Mouse (Mus musculus) lung, embryonic 16.5 days (tissue): Measurements from ENCODE around the gene Rps19bp1. TPM values are rescaled to one million over a fixed set of nuclear protein-coding genes. Genes with fewer than 3 reads are reported as not detected.

Experiments used
- ATAC-seq: fragments of 200-750 bp; cut with Nextera tagmentation; 2 replicates; pipeline ENCODE4 v1.8.0; 2017; ENCODE audit warnings: low read depth, mild to moderate bottlenecking, moderate library complexity
- H3K27ac ChIP-seq: fragments of 300-500 bp; sonication (generic); 2 replicates; pipeline ENCODE4 v1.5.1; 2014; ENCODE audit warnings: mild to moderate bottlenecking, control low read depth, low read length
- H3K27me3 ChIP-seq: fragments of 300-500 bp; sonication (generic); 2 replicates; pipeline ENCODE4 v1.6.1; 2014; ENCODE audit warnings: low read depth, low read length, mixed read lengths; ENCODE audit not compliant: control insufficient read depth, insufficient read depth
- H3K36me3 ChIP-seq: fragments of 300-500 bp; sonication (generic); 2 replicates; pipeline ENCODE4 v1.6.1; 2014; ENCODE audit warnings: low read length; ENCODE audit not compliant: control insufficient read depth, insufficient read depth
- H3K4me1 ChIP-seq: fragments of 300-500 bp; sonication (generic); replicated peaks from 2 replicates; pipeline ENCODE4 v1.6.1; 2014; ENCODE audit warnings: low read length, mixed read lengths; ENCODE audit not compliant: control insufficient read depth, insufficient read depth
- H3K4me2 ChIP-seq: fragments of 300-500 bp; sonication (generic); 2 replicates; pipeline ENCODE4 v1.6.1; 2014; ENCODE audit warnings: low read depth, low read length, control low read depth
- H3K4me3 ChIP-seq: fragments of 300-500 bp; sonication (generic); 2 replicates; pipeline ENCODE4 v1.5.1; 2014; ENCODE audit warnings: mild to moderate bottlenecking, low read length, control low read depth
- H3K9ac ChIP-seq: fragments of 300-500 bp; sonication (generic); 2 replicates; pipeline ENCODE4 v1.6.1; 2014; ENCODE audit warnings: low read length, control low read depth
- H3K9me3 ChIP-seq: fragments of 300-500 bp; sonication (generic); 2 replicates; pipeline ENCODE4 v1.6.1; 2016; ENCODE audit warnings: low read length; ENCODE audit not compliant: control insufficient read depth
- WGBS: fragments of 180-500 bp; shearing (Covaris S2); extraction: QIAGEN DNeasy Blood & Tissue Kit; methylation state at CpG from one replicate; pipeline ENCODE4 v1.1.7; 2014; 5-methylcytosine and 5-hydroxymethylcytosine counted together
- polyA plus RNA-seq: library from polyadenylated mRNA; unstranded; fragments of >200 nt; fragmentation: Nextera tagmentation; extraction: Ambion mirVana; gene quantifications from 2 replicates; pipeline ENCODE4 v1.2.1, GENCODE M21; 2015

Rps19bp1 gene
- polyA plus RNA-seq, 1 experiment from 2014 or later: 44.2 TPM

DNA sequence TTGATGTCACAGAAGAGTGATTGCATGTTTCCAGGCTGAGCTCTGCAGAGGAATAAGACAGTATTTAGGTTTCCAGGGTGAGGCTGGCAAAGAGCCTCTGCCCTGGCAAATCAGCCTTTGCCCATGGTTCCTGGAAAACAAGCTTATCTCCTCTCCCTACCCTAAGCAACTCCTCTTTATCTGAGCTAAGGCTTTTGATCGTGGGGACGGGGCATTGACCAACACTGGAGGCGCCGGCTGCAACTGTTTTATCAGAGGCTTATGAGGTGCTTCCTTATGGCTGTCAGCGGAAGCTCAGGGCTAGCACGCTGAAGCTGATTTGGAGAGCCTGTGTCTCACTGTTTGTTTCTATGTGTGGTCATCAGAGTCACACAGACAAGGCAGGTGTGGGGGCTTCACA, 13.5 kb downstream of the Rps19bp1 start:
- Histone ChIP-seq H3K4me2 (no peak overlapping the region), H3K9me3 (no peaks in the 10 kb centered on the region), H3K4me3 (no peak overlapping the region), H3K27me3 (no peaks in the 10 kb centered on the region), H3K9ac (no peak overlapping the region), H3K4me1 (peaks cover 9% of the 10 kb centered on the region), H3K36me3 (peaks cover 41% of the 10 kb centered on the region), H3K27ac (no peak overlapping the region)
- WGBS: 66% methylated on average over 6 of the region's 6 CpGs
- no peak for ATAC-seq

DNA sequence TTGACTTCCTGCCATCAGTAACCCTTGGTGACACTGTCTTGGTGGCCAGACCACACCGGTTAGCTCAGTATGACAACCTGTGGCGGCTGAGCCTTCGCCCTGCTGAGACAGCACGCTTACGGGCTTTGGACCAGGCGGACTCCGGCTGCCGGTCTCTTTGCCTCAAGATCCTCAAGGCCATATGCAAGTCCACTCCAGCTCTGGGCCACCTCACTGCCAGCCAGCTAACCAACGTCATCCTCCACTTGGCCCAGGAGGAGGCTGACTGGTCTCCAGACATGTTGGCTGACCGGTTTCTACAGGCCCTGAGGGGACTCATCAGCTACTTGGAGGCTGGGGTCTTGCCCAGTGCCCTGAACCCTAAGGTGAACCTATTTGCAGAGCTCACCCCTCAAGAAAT, 14.4 kb downstream of the Rps19bp1 start:
- Histone ChIP-seq H3K4me1 (peaks cover 9% of the 10 kb centered on the region), H3K4me3 (no peak overlapping the region), H3K9ac (no peak overlapping the region), H3K27ac (no peak overlapping the region), H3K4me2 (no peak overlapping the region), H3K27me3 (no peaks in the 10 kb centered on the region), H3K36me3 (peaks cover 42% of the 10 kb centered on the region), H3K9me3 (no peaks in the 10 kb centered on the region)
- 91% methylated on average over 10 of the region's 10 CpGs for WGBS
- no peak for ATAC-seq

DNA sequence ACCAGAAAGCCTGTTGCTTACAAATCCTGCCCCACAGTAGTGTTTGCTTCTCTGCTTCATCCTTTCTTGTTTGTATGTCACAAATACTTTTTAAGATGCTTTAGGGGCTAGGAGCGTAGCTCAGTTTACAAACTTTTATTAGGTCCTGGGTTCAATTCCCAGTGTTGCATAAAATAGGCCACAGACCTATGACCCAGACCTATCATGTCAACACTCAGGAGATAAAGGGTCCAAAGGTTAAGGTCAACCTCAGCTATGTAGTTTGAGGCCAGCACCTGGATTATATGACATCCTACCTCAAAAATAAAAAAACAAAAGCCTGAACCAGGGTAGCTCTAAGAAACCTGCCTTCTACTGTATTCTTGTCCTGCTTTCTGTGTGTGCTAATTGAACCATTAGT, 15.5 kb downstream of the Rps19bp1 start:
- H3K4me2 ChIP-seq: no peak overlapping the region
- no peak overlapping the region for H3K27ac ChIP-seq
- no peak for ATAC-seq
- H3K4me1 ChIP-seq: peaks cover under 1% of the 10 kb centered on the region
- peaks cover 48% of the 10 kb centered on the region for H3K36me3 ChIP-seq
- H3K9me3 ChIP-seq: no peaks in the 10 kb centered on the region
- 80% methylated on average over 1 of the region's 1 CpGs for WGBS
- no peaks in the 10 kb centered on the region for H3K27me3 ChIP-seq
- no peak overlapping the region for H3K9ac ChIP-seq
- H3K4me3 ChIP-seq: no peak overlapping the region

DNA sequence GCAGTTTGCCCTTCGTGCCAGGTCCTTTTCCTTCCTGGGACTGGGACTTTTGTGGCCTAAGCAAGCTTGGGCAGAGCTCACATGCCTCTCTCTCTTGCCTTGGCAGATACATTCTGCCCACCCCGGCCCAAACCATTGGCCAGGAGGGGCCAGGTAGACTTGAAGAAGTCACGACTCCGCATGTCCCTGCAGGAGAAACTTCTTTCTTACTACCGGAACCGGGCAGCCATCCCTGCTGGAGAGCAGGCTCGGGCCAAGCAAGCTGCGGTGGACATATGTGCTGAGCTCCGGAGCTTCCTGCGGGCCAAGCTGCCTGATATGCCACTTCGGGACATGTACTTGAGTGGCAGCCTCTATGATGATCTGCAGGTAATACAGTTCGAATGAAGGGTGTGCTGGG, 16.0 kb downstream of the Rps19bp1 start:
- no peaks in the 10 kb centered on the region for H3K9me3 ChIP-seq
- 94% methylated on average over 12 of the region's 12 CpGs for WGBS

DNA sequence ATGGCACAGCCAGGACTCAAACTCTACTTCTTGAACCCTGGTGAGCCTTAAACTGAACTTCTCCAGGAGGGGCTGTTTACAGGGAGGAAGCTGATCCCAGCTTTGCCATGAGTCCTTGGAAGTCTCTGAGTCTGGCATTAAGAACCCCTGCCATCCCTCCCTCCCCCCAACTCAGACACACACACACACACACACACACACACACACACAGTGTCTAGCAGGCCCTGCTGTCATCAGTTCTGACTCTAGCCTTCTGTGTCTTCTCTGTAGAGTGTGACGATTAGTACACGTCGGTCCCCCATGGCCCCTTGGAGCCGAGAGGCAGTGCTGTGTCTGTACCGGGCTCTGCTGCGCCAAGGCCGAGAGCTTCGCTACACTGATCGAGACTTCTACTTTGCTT, 28.6 kb downstream of the Rps19bp1 start, which contains the start of gene AC140267.1:
Gene AC140267.1 (plus strand): TSS at position 301 of the 400 bp plus-strand sequence.
- peak within 1 kb of the TSS; percentile 93 for H3K9ac ChIP-seq
- H3K27me3 ChIP-seq: no peaks in the 10 kb centered on the region
- H3K9me3 ChIP-seq: no peaks in the 10 kb centered on the region
- H3K36me3 ChIP-seq: peaks cover 31% of the 10 kb centered on the region
- H3K4me2 ChIP-seq: peak within 1 kb of the TSS; percentile 90
- H3K27ac ChIP-seq: no peak within 1 kb of the TSS
- ATAC-seq: no peak
- H3K4me3 ChIP-seq: peak within 1 kb of the TSS; percentile 95
- WGBS: 92% methylated on average over 9 of the region's 9 CpGs
- H3K4me1 ChIP-seq: peaks cover 12% of the 10 kb centered on the region

More for the DNA sequence above, 16.0 kb downstream of the Rps19bp1 start:
- H3K4me3 ChIP-seq: no peak overlapping the region
- H3K27ac ChIP-seq: no peak overlapping the region
- no peak for ATAC-seq
- no peak overlapping the region for H3K4me2 ChIP-seq
- H3K9ac ChIP-seq: no peak overlapping the region
- H3K27me3 ChIP-seq: no peaks in the 10 kb centered on the region
- peaks cover 48% of the 10 kb centered on the region for H3K36me3 ChIP-seq
- no peaks in the 10 kb centered on the region; the same call in 1 of the 2 replicates for H3K4me1 ChIP-seq

DNA sequence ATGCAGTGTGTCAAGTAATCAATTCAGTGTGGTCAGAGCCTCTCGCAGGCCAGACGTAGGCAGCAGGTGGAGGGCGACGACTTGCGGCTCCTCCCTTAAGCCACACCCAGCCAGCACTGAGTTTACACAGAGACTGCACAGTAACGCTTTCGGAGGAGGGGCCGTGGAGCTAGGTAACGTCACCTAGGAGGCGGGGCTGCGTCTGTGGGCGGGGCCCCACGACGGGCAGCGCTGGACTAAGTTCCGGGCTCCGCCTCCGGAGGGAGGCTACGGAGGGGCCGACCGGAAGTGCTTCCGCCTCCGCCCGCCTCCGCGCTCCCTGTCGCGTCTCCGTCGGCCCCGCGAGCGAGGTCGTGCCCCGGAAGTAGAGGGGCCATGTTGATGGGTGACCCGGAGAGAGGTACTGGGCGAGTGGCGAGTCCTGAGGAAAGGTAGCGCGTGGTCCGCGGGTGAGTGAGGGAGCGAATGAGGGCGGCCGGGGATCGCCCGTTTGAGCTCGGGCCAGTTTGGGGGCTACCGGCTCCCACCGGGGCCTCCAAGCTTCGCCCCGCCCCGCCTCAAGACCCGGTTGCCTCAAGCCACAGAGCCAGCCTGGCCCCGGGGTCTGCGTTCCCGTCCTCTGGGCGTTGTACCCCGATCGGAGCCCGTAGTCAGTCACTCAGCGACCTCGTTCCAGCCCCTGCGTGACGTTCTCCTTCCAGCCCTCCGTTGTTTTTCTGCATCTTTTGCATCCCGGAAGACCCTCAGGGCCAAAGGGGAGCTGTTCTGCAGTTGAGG, 30.2 kb downstream of the Rps19bp1 start, which contains the start of gene Mief1:
Gene Mief1 (plus strand): TSS at position 286 of the 777 bp plus-strand sequence.
- peaks cover 12% of the 10 kb centered on the region for H3K4me1 ChIP-seq
- no peaks in the 10 kb centered on the region for H3K9me3 ChIP-seq
- H3K27me3 ChIP-seq: no peaks in the 10 kb centered on the region
- WGBS: under 1% methylated on average over 57 of the region's 67 CpGs
- H3K36me3 ChIP-seq: peaks cover 24% of the 10 kb centered on the region
- H3K4me3 ChIP-seq: peak within 1 kb of the TSS; percentile 95
- H3K4me2 ChIP-seq: peak within 1 kb of the TSS; percentile 90
- peak within 1 kb of the TSS; percentile 93 for H3K9ac ChIP-seq
- peak; percentile 99 for ATAC-seq
- H3K27ac ChIP-seq: peak within 1 kb of the TSS; percentile 84

DNA sequence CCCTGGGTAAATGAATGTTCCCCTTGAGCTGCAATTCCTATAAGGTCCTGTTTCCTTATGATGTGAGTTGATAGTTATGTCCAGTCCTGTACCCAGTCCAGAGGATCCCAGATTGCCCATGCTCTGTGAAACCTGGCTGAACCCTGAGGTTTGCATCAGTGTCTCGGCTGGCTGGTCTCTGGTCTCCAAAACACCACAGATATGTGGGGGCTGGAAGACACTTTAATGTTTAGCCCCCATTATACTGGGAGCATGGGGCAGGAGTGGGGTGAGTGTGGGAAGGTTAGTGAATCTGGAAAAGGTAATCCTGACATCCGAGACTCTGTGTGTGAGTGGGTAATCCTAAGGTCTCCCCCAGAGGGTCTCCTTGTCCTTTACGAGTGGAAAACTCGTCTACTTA, 31.1 kb downstream of the Rps19bp1 start:
- peak overlapping the region; percentile 95; the same call in 1 of the 2 replicates for H3K4me3 ChIP-seq
- WGBS: 55% methylated on average over 4 of the region's 4 CpGs

DNA sequence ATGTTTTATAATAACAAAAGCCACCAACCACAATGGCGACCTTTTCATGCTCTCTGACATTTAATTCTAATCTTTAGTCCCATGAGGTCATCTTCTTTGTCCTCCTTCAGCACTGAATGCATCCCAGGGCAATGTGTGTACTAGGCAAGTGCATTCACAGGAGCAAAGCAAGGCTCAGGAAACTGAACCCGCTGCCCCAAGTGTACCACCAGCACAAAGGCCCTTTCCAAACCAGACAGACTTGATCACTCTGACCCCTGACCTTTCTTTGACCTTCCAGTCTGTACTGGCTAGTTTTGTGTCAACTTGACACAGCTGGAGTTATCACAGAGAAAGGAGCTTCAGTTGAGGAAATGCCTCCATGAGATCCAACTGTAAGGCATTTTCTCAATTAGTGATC, 31.8 kb downstream of the Rps19bp1 start:
- Histone ChIP-seq H3K4me2 (no peak overlapping the region), H3K4me3 (no peak overlapping the region), H3K9me3 (no peaks in the 10 kb centered on the region), H3K4me1 (peaks cover 12% of the 10 kb centered on the region), H3K9ac (no peak overlapping the region), H3K27ac (no peak overlapping the region), H3K36me3 (peaks cover 14% of the 10 kb centered on the region), H3K27me3 (no peaks in the 10 kb centered on the region)
- 68% methylated on average over 2 of the region's 2 CpGs for WGBS
- ATAC-seq: no peak

More for the DNA sequence above, 31.1 kb downstream of the Rps19bp1 start:
- Histone ChIP-seq H3K4me1 (peaks cover 12% of the 10 kb centered on the region), H3K36me3 (peaks cover 15% of the 10 kb centered on the region), H3K9ac (peak overlapping the region; percentile 61), H3K27me3 (no peaks in the 10 kb centered on the region), H3K4me2 (peak overlapping the region; percentile 90), H3K27ac (peak overlapping the region; percentile 80), H3K9me3 (no peaks in the 10 kb centered on the region)
- ATAC-seq: no peak

DNA sequence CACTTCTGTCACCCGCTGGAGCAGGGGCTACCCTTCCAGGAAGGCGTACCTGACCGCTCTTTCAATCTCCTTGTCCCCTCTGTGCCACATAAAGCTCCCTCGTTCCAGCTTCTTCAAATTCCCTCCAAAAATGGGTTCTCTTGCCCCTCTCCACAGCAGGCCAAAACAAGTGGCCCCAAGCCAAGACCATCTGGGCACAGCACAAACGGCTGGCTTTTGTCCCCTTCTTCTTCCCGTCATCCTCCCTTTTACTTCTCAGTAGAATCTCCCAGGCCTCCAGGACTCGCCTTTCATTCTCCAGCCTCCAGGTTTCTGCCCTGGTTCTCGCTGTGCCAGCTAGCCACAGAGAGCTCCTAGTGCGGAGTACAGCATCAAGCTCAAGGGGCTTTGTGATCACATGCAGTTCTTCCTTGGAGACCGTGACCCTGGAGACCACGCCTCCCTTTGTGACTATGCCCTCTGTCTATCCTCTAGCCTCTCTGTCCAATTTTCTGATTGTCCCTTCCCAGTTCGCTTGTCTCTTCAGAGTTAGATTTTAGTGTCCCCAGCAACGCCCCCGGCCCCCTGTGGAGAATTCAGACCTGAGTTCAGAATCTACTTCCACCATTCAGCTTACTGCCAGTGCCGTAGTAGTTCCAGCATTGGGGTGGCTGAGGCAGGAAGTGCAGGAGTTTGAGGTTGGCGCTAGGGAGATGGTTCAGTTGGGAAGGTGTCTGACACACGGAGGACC, 35.9 kb downstream of the Rps19bp1 start:
- H3K4me2 ChIP-seq: no peak overlapping the region
- H3K27me3 ChIP-seq: no peaks in the 10 kb centered on the region
- no peak overlapping the region for H3K9ac ChIP-seq
- H3K4me1 ChIP-seq: peaks cover 2% of the 10 kb centered on the region
- H3K9me3 ChIP-seq: no peaks in the 10 kb centered on the region
- H3K4me3 ChIP-seq: no peak overlapping the region
- no peak for ATAC-seq
- 71% methylated on average over 17 of the region's 17 CpGs for WGBS
- no peak overlapping the region for H3K27ac ChIP-seq
- H3K36me3 ChIP-seq: no peaks in the 10 kb centered on the region
